Mouse (Mus musculus) inflammation-experienced regulatory T-cells, adult 16 weeks (primary cell): Measurements from ENCODE around the gene Ano8. TPM values are rescaled to one million over a fixed set of nuclear protein-coding genes. Genes with fewer than 3 reads are reported as not detected.

ENCODE experiments used
- polyA plus RNA-seq: library from polyadenylated mRNA; unstranded; fragments of 100-300 nt; shearing (Covaris generic); gene quantifications from one replicate; pipeline ENCODE4 v1.2.1, GENCODE M21; 2017

Gene Ano8
- 0.28 TPM for polyA plus RNA-seq

DNA sequence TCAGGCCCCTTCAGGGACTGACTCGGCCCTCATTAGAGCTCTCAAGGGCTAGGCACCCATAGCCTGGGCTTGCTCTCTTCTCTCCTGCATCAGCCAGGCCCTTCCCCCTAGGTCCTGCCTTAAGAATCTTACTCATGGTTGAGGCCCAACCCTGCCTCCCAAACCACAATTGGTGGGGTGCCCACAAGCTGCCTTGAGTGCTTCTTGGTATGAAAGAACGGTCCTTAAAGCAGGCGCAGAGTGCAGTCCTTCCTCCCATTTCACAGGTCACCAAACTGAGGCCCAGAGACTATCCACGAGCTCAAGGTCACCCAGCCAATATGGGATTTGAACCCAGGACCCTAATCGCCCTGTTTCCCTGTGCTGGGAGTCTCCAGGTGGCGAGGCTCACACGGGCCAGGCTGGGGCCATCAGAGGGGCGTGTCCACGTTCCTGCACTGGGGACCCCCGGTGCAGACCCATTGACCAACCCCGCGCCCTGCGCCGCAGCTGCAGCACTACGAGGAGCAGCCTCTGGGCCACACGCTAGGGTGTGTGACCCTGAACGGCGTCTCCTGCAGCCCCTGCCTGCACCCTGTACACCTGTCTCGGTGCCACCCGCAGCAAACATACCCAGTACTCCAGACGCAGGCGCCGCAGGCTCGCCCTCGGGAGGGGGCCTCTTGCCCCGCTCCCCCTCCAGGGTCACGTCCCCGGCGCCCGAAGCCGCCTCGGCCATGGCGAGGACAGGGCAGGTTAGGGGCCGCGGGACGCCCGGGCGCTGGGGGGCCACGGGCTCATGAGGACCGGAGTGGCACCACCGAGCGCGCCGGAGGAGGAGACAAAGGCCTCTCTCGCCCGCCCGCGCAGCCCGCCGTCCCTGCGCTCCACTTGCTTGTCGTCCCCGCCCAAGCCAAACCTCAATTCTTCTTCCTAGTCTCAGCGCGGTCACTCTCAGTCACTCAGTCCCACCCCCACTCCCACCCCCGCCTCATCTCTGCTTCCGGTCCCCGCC is at the start of gene Ano8:
Ano8 (minus strand) TSS at position 822 of the 994 bp plus-strand sequence.

GRCm38 (mm10) chr8:71525226-71526050 is 39.7 kb upstream of the Ano8 start, which contains the start of gene Ccdc194:
Gene Ccdc194 (minus strand): TSS chr8:71525711.

GRCm38 (mm10) chr8:71511644-71512043 is 25.9 kb upstream of the Ano8 start, which contains the start of gene Plvap:
Gene Plvap (minus strand): TSS chr8:71511752.

GRCm38 (mm10) chr8:71487691-71488445 is 2.1 kb upstream of the Ano8 start, which contains the start of gene Gtpbp3:
Gene Gtpbp3 (plus strand): TSS chr8:71488103.

DNA sequence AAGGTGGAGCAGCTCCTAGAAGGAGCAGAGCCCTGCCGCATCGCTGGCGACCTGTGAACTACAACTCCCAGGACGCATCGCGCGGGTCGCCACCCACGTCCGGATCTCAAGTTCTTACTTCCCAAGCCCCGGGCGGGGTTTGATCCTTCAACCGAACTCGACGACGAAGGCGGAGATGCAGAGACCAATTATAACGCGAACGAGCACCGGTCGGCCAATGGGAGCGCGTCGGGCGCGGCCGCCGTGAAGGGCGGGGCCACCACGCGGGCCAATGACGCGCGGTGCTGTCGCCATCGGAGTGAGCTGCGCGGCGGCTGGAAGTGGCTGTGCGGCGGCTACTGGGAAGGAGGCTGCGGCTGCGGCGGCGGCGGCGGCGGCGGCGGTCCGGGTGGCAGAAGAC is 16.8 kb downstream of the Ano8 start, which contains the start of gene Dda1:
Dda1 (plus strand) TSS at position 284 of the 400 bp plus-strand sequence.

DNA sequence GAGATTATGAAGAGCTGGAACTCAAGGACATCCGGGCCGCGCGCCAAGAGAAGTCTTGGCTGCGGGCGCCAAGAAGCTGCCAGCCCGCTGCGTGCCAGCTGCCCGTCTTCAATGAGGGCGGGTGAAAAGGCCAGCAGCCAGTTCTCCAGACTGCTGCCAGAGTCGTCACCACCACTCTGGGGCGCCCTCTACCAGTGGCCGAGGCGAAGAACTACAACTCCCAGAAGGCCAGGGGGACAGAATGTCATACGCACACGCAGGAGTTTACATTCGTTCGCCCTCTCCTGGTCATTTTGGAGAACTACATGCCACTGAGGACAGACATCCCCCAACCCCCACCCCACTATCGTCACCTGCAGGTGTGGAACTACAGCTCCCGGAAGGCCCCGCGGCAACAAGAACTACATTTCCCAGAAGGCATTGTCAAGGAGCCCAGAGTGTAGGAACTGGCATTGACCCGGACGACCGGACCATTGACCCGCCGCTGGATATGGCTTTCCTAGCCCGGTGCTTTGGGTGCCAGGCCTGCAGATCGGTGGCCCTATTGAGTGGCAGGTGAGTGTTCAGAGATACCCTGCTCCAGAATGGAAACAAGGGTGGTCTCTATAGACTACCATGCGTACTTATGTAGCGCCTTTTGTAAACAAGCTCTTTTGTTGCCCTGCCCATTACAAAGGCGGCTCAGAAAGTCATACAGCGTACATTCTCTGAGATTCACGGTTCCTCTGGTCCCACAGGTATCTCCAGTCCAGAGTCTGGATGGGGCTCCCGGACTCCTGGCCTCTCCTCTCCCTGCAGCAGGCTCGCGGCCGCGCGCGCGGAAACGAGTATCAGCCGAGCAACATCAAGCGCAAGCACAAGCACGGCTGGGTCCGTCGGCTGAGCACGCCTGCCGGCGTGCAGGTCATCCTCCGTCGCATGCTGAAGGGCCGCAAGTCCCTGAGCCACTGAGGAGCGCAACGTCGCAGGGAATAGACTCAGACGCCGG is 21.0 kb downstream of the Ano8 start, which contains the start of gene Mrpl34:
Mrpl34 (plus strand) TSS at position 447 of the 988 bp plus-strand sequence.

DNA sequence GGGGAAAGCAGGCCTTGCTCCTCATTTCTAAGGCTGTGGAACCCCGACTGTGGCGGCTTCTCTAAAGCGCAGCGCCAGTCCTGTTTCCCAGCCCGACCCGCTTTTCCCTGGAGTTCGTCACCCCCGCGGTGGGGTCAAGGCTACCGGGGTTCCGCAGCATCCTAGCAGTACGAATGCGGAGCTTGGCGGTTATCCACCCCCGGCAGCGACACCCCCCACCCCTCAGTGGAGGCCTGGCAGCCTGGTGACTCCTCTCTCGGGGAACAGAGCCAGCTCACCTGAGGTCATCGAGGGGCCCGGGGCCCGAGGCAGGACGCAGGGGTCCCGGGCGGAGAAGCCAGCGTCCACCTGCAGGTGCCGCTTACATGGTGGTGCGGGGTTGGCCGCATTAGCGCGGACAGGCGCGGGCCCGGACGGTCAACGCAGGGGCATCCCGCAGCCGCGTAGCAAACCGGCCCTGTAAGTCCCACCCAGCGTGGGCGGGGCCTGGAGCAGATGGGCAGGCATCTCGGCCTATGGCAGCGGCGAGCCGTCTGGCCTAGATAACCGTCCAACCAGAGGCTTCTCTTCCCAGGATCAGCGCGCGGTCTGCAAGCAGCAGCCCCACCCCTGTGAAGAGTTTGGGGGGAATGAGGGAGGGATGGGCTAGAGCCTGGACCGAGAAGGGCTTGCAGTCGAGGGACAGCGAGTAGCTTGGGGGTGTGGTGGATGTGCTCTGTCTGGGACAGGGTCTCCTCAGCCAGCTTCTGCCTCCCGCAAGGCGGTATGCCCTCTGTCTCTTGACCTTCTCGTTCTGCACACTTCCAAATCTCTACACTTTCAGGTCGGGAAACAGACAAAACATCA is 22.4 kb downstream of the Ano8 start, which contains the start of gene Abhd8:
Abhd8 (minus strand) TSS at position 468 of the 846 bp plus-strand sequence.

Other genes with a start within 250 kb of the Ano8 start
- 39.0 TPM for gene Myo9b, start 213.2 kb downstream of the Ano8 start, polyA plus RNA-seq
- 31.0 TPM for gene Haus8, start 213.0 kb downstream of the Ano8 start, polyA plus RNA-seq
- gene Use1, start 119.1 kb downstream of the Ano8 start, polyA plus RNA-seq: 154 TPM
- 7.2 TPM for gene Ocel1, start 114.7 kb downstream of the Ano8 start, polyA plus RNA-seq
- gene Nr2f6, start 104.0 kb downstream of the Ano8 start, polyA plus RNA-seq: 0.55 TPM
- 0.29 TPM for gene Ushbp1, start 90.2 kb downstream of the Ano8 start, polyA plus RNA-seq
- 120 TPM for gene Babam1, start 89.1 kb downstream of the Ano8 start, polyA plus RNA-seq
- gene Ankle1, start 80.0 kb downstream of the Ano8 start, polyA plus RNA-seq: 2.2 TPM
- 153 TPM for gene Abhd8, start 22.3 kb downstream of the Ano8 start, polyA plus RNA-seq
- gene Mrpl34, start 21.0 kb downstream of the Ano8 start, polyA plus RNA-seq: 91.6 TPM
- gene Dda1, start 16.8 kb downstream of the Ano8 start, polyA plus RNA-seq: 76.6 TPM
- gene Gtpbp3, start 2.1 kb upstream of the Ano8 start, polyA plus RNA-seq: 9.2 TPM
- gene Plvap, start 25.8 kb upstream of the Ano8 start, polyA plus RNA-seq: not detected
- gene Ccdc194, start 39.7 kb upstream of the Ano8 start, polyA plus RNA-seq: not detected
- 140 TPM for gene Bst2, start 51.5 kb upstream of the Ano8 start, polyA plus RNA-seq
- 95.4 TPM for gene Mvb12a, start 57.0 kb upstream of the Ano8 start, polyA plus RNA-seq
- not detected for gene Tmem221, start 72.9 kb upstream of the Ano8 start, polyA plus RNA-seq
- gene Nxnl1, start 80.6 kb upstream of the Ano8 start, polyA plus RNA-seq: 0.21 TPM
- 22.7 TPM for gene Slc27a1, start 82.9 kb upstream of the Ano8 start, polyA plus RNA-seq
- 28.9 TPM for gene Pgls, start 106.2 kb upstream of the Ano8 start, polyA plus RNA-seq
- gene Fam129c, start 111.7 kb upstream of the Ano8 start, polyA plus RNA-seq: 5.8 TPM
- 4.0 TPM for gene Colgalt1, start 125.0 kb upstream of the Ano8 start, polyA plus RNA-seq
- 0.55 TPM for gene Unc13a, start 185.8 kb upstream of the Ano8 start, polyA plus RNA-seq
- 200 TPM for gene Jak3, start 190.3 kb upstream of the Ano8 start, polyA plus RNA-seq
- gene Insl3, start 203.3 kb upstream of the Ano8 start, polyA plus RNA-seq: 28.0 TPM
- 8.0 TPM for gene B3gnt3, start 215.8 kb upstream of the Ano8 start, polyA plus RNA-seq
- gene Fcho1, start 239.8 kb upstream of the Ano8 start, polyA plus RNA-seq: 283 TPM